Mouse (Mus musculus): ENCODE measurements around the gene Shisal2a.

DNA sequence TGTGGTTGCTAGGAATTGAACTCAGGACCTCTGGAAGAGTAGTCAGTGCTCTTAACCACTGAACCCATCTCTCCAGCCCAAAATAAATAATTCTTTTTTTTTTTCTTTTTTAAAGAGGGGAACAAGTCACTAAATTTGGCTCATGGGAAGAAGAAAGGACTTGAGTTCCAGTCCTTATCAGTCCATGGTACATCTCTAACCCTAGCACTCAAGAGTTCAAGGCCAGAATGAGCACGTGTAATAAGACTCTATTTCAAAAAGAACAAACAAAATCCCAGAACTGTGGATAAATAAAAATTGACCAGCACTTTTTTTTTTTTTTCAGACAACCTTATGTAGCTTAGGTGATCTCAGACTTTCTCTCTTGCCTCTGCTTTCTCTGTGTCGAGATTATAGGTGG lies 46.4 kb downstream of the Shisal2a start:
- TF ChIP-seq CTCF (conservative IDR thresholded peaks at IDR 0.05; ENCODE audit: low read length) (no peak), POU5F1 (IDR thresholded peaks at IDR 0.05; ENCODE audit: borderline replicate concordance, low read length) (no peak), NANOG (IDR thresholded peaks at IDR 0.05; ENCODE audit: borderline replicate concordance, low read length) (no peak)

Measured in E14TG2a.4 (cell line).